Comparison of ENCODE assay signal across 7 mouse cellular contexts in genomic region chr4:153175077-153175476, GRCm38 (mm10).
"Had no signal": no experiment of that assay in that cellular context is flagged by ENCODE, and none has a peak within 500 bp of the region (broad histone marks: within the 10 kb centered on the region; RNA-seq: fewer than 3 reads in every experiment).

No protein-coding gene starts in this region.

- H3K4me3 ChIP-seq: limb, embryonic 15.5 days; liver, embryonic 12.5 days; midbrain, embryonic 15.5 days; neural tube, embryonic 12.5 days had no signal

- H3K27me3 ChIP-seq: limb, embryonic 15.5 days; liver, embryonic 12.5 days; midbrain, embryonic 15.5 days; neural tube, embryonic 12.5 days had no signal

- H3K9ac ChIP-seq: limb, embryonic 15.5 days; liver, embryonic 12.5 days; lung, embryonic 14.5 days; midbrain, embryonic 15.5 days; neural tube, embryonic 12.5 days had no signal

- H3K36me3 ChIP-seq: limb, embryonic 15.5 days; liver, embryonic 12.5 days; midbrain, embryonic 15.5 days; neural tube, embryonic 12.5 days had no signal

- ATAC-seq: hindbrain, postnatal 0 days; liver, embryonic 12.5 days; midbrain, embryonic 15.5 days had no signal

- H3K9me3 ChIP-seq: limb, embryonic 15.5 days; midbrain, embryonic 15.5 days had no signal

- H3K27ac ChIP-seq: hindbrain, postnatal 0 days; limb, embryonic 15.5 days; liver, embryonic 12.5 days; midbrain, embryonic 15.5 days; neural tube, embryonic 12.5 days; stomach, postnatal 0 days had no signal

- H3K4me2 ChIP-seq: limb, embryonic 15.5 days; liver, embryonic 12.5 days; lung, embryonic 14.5 days; midbrain, embryonic 15.5 days had no signal

- H3K4me1 ChIP-seq: limb, embryonic 15.5 days; liver, embryonic 12.5 days; midbrain, embryonic 15.5 days had no signal
